Mouse (Mus musculus) forebrain, embryonic 16.5 days (tissue): Measurements from ENCODE around the gene Bcas3. TPM values are rescaled to one million over a fixed set of nuclear protein-coding genes. Genes with fewer than 3 reads are reported as not detected.

Experiments used
- ATAC-seq: fragments of 200-750 bp; cut with Nextera tagmentation; 2 replicates; pipeline ENCODE4 v1.8.0; 2017; ENCODE audit warnings: mild to moderate bottlenecking, moderate library complexity
- H3K27ac ChIP-seq: fragments of 300-500 bp; sonication (generic); 2 replicates; pipeline ENCODE4 v1.5.1; 2014; ENCODE audit warnings: low read length, control low read depth
- H3K27me3 ChIP-seq: fragments of 300-500 bp; sonication (generic); replicated peaks from 2 replicates; pipeline ENCODE4 v1.6.1; 2014; ENCODE audit warnings: low read length; ENCODE audit not compliant: control insufficient read depth, insufficient read depth
- H3K36me3 ChIP-seq: fragments of 300-500 bp; sonication (generic); 2 replicates; pipeline ENCODE4 v1.6.1; 2014; ENCODE audit not compliant: control insufficient read depth, insufficient read depth
- H3K4me1 ChIP-seq: fragments of 300-500 bp; sonication (generic); replicated peaks from 2 replicates; pipeline ENCODE4 v1.6.1; 2014; ENCODE audit warnings: low read length; ENCODE audit not compliant: control insufficient read depth, insufficient read depth
- H3K4me2 ChIP-seq: fragments of 300-500 bp; sonication (generic); 2 replicates; pipeline ENCODE4 v1.6.1; 2014; ENCODE audit warnings: mild to moderate bottlenecking, low read length, control low read depth
- H3K4me3 ChIP-seq: fragments of 300-500 bp; sonication (generic); replicated peaks from 2 replicates; pipeline ENCODE4 v1.5.1; 2014; ENCODE audit warnings: mild to moderate bottlenecking, low read length, control low read depth
- H3K9ac ChIP-seq: fragments of 300-500 bp; sonication (generic); replicated peaks from 2 replicates; pipeline ENCODE4 v1.6.1; 2014; ENCODE audit warnings: low read depth, low read length, control low read depth
- H3K9me3 ChIP-seq: fragments of 300-500 bp; sonication (generic); 2 replicates; pipeline ENCODE4 v1.6.1; 2016; ENCODE audit warnings: low read length; ENCODE audit not compliant: control insufficient read depth
- WGBS: fragments of 180-500 bp; shearing (Covaris S2); extraction: QIAGEN DNeasy Blood & Tissue Kit; methylation state at CpG from one replicate; pipeline ENCODE4 v1.1.7; 2014; 5-methylcytosine and 5-hydroxymethylcytosine counted together
- polyA plus RNA-seq: library from polyadenylated mRNA; unstranded; fragments of >200 nt; fragmentation: Nextera tagmentation; extraction: Ambion mirVana; gene quantifications from 2 replicates; pipeline ENCODE4 v1.2.1, GENCODE M21; 2015

Bcas3 gene
- polyA plus RNA-seq, 1 experiment from 2014 or later: 31.9 TPM

GRCm38 (mm10) chr11:85746373-85746772, 393.4 kb downstream of the Bcas3 start:
- H3K27ac ChIP-seq: no peak overlapping the region
- H3K4me3 ChIP-seq: no peak overlapping the region
- no peaks in the 10 kb centered on the region for H3K36me3 ChIP-seq
- no peaks in the 10 kb centered on the region for H3K9me3 ChIP-seq
- no peak overlapping the region for H3K4me2 ChIP-seq
- whole genome bisulfite sequencing: 76% methylated on average over 7 of the region's 7 CpGs
- H3K9ac ChIP-seq: no peak overlapping the region
- no peaks in the 10 kb centered on the region for H3K27me3 ChIP-seq
- ATAC-seq: no peak
- H3K4me1 ChIP-seq: no peaks in the 10 kb centered on the region

GRCm38 (mm10) chr11:85748891-85749290, 395.9 kb downstream of the Bcas3 start:
- H3K36me3 ChIP-seq: no peaks in the 10 kb centered on the region
- WGBS: 89% methylated on average over 2 of the region's 2 CpGs
- H3K27ac ChIP-seq: no peak overlapping the region
- H3K4me1 ChIP-seq: no peaks in the 10 kb centered on the region
- no peak for ATAC-seq
- H3K4me3 ChIP-seq: no peak overlapping the region
- no peaks in the 10 kb centered on the region for H3K27me3 ChIP-seq
- H3K9me3 ChIP-seq: no peaks in the 10 kb centered on the region
- no peak overlapping the region for H3K9ac ChIP-seq
- no peak overlapping the region for H3K4me2 ChIP-seq

- WGBS: 64% methylated on average over 11 of the region's 11 CpGs
Observed at GRCm38 (mm10) chr11:85751171-85751570, 398.2 kb downstream of the Bcas3 start.

GRCm38 (mm10) chr11:85754631-85755502, 401.9 kb downstream of the Bcas3 start:
- Histone ChIP-seq H3K4me2 (no peak overlapping the region), H3K9me3 (no peaks in the 10 kb centered on the region), H3K27ac (no peak overlapping the region), H3K4me3 (no peak overlapping the region), H3K36me3 (no peaks in the 10 kb centered on the region), H3K4me1 (peaks cover 6% of the 10 kb centered on the region), H3K9ac (no peak overlapping the region), H3K27me3 (no peaks in the 10 kb centered on the region)
- 65% methylated on average over 13 of the region's 13 CpGs for WGBS
- no peak for ATAC-seq

More at GRCm38 (mm10) chr11:85751171-85751570, 398.2 kb downstream of the Bcas3 start:
- H3K36me3 ChIP-seq: no peaks in the 10 kb centered on the region
- no peak overlapping the region for H3K27ac ChIP-seq
- H3K4me3 ChIP-seq: no peak overlapping the region
- no peaks in the 10 kb centered on the region for H3K9me3 ChIP-seq
- H3K4me2 ChIP-seq: no peak overlapping the region
- no peak for ATAC-seq
- peaks cover 6% of the 10 kb centered on the region for H3K4me1 ChIP-seq
- H3K27me3 ChIP-seq: no peaks in the 10 kb centered on the region
- no peak overlapping the region for H3K9ac ChIP-seq

GRCm38 (mm10) chr11:85755503-85756044, 402.6 kb downstream of the Bcas3 start:
- Histone ChIP-seq H3K9me3 (no peaks in the 10 kb centered on the region), H3K36me3 (no peaks in the 10 kb centered on the region), H3K4me1 (peaks cover 10% of the 10 kb centered on the region), H3K4me3 (no peak overlapping the region), H3K9ac (no peak overlapping the region), H3K27me3 (no peaks in the 10 kb centered on the region), H3K27ac (no peak overlapping the region), H3K4me2 (no peak overlapping the region)
- 90% methylated on average over 2 of the region's 2 CpGs for WGBS
- no peak for ATAC-seq

GRCm38 (mm10) chr11:85758891-85759290, 405.9 kb downstream of the Bcas3 start:
- Histone ChIP-seq H3K9ac (no peak overlapping the region), H3K4me2 (no peak overlapping the region), H3K9me3 (no peaks in the 10 kb centered on the region), H3K27ac (no peak overlapping the region), H3K4me3 (no peak overlapping the region), H3K27me3 (no peaks in the 10 kb centered on the region; the same call in 1 of the 2 replicates), H3K4me1 (peaks cover 19% of the 10 kb centered on the region), H3K36me3 (no peaks in the 10 kb centered on the region)
- no peak for ATAC-seq
- WGBS: 81% methylated on average over 9 of the region's 9 CpGs

GRCm38 (mm10) chr11:85759634-85760439, 406.9 kb downstream of the Bcas3 start:
- no peak for ATAC-seq
- no peak overlapping the region for H3K9ac ChIP-seq

GRCm38 (mm10) chr11:85760486-85761141, 407.6 kb downstream of the Bcas3 start:
- no peak overlapping the region for H3K4me3 ChIP-seq
- H3K4me1 ChIP-seq: peaks cover 13% of the 10 kb centered on the region
- H3K36me3 ChIP-seq: no peaks in the 10 kb centered on the region
- WGBS: 24% methylated on average over 6 of the region's 6 CpGs
- H3K27me3 ChIP-seq: no peaks in the 10 kb centered on the region; the same call in 1 of the 2 replicates
- no peaks in the 10 kb centered on the region for H3K9me3 ChIP-seq
- peak; percentile 68 for ATAC-seq
- H3K4me2 ChIP-seq: no peak overlapping the region
- H3K27ac ChIP-seq: peak overlapping the region; percentile 4; the same call in 1 of the 2 replicates
- no peak overlapping the region for H3K9ac ChIP-seq

More at GRCm38 (mm10) chr11:85759634-85760439, 406.9 kb downstream of the Bcas3 start:
- Histone ChIP-seq H3K4me3 (no peak overlapping the region), H3K4me1 (peaks cover 17% of the 10 kb centered on the region), H3K27ac (no peak overlapping the region), H3K36me3 (no peaks in the 10 kb centered on the region), H3K9me3 (no peaks in the 10 kb centered on the region), H3K27me3 (no peaks in the 10 kb centered on the region; the same call in 1 of the 2 replicates), H3K4me2 (no peak overlapping the region)
- 50% methylated on average over 14 of the region's 14 CpGs for WGBS
